Mouse (Mus musculus): ENCODE measurements at regions not wholly inside any gene's neighbourhood (a gene's known extent, or its start where the extent isn't known, plus 50 kb on each side); places are given as distances from the start of the nearest gene placed in this dataset.

GRCm38 (mm10) chr12:49449396-49449795, 64.4 kb downstream of the Gm43517 start:
- no peak for DNase-seq (ENCODE audit: extremely low spot score, low read depth, low spot score)

DNA sequence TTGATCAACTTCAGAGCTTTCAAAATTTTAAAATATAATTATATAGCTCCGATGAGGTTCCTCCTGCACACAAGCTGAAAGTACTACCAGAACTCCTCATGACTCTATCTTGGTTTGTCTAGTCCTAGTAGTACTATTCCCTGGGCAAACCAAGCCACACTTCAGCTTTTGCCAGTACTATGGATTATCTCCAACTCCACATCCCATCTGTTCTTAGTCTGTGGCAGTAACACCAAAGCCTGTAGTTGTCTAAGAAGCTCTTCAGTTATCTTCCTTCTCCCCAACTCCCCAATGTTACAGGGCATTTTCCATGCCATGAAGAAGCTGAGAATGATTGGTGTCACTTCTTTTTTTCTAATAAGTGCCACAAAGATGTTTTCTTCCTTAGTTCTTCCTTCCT, 83.1 kb downstream of the Gm43517 start:
- no peak for DNase-seq (ENCODE audit: extremely low spot score, low read depth, low spot score)

- no peak for DNase-seq (ENCODE audit: extremely low spot score, low read depth, low spot score)
These were observed 88.4 kb downstream of the Gm43517 start for GRCm38 (mm10) chr12:49473371-49473770.

- DNase-seq (ENCODE audit: extremely low spot score, low read depth, low spot score) = peak; percentile 8
These were observed 95.7 kb downstream of the Gm43517 start for GRCm38 (mm10) chr12:49480656-49481055.

DNA sequence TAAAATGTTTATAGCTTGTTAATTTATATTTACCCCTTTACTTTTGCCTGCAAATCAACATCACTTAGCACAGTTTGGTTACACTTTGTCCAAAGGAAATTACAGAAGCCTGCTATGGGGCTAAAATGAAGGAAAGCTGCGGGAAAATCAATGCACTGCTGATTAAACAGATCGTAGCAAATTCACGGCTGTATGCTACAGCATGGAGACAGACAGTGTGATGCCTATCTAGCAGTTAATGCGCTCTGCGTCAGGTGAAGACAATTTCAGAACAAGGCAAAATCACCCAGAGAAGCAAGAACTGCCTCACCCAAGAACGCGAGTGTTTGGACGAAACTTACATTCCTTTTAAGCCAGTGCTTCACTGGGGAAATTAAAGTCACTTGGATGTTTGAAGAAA, 96.2 kb downstream of the Gm43517 start:
- no peak for DNase-seq (ENCODE audit: extremely low spot score, low read depth, low spot score)

GRCm38 (mm10) chr12:49482367-49482766, 97.4 kb downstream of the Gm43517 start:
- DNase-seq (ENCODE audit: extremely low spot score, low read depth, low spot score) = no peak

DNA sequence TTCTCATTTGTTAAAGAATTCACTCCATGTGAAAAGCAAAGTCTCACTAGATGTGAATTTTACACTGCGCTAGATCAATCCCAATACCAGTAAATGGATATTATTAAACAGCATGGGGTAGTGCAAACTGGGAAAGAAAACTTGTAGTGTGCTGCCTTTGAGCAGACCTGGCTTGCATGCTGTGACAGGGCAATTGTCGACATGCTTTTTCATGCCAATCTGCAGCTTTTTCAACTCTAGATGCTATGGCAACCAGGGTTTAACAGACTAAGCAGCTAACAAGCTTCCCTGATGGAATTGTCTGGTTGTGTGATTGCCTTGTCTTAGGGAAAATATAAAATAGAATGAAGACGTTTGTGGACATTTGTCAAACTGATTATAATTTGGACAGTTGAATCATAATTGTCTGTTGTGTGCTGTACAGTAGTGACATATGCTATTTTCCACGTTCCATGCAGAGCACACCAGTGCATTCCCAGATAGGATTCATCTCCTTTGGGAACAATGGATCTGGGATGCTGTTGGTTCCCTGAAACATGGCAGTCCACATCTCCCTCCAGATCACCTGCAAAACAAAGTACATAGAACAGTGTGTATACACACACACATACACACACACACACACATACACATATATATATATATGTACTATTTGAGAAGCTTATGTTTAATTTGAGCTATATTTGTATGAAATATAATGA, 99.2 kb downstream of the Gm43517 start:
- no peak for DNase-seq (ENCODE audit: extremely low spot score, low read depth, low spot score)

DNA sequence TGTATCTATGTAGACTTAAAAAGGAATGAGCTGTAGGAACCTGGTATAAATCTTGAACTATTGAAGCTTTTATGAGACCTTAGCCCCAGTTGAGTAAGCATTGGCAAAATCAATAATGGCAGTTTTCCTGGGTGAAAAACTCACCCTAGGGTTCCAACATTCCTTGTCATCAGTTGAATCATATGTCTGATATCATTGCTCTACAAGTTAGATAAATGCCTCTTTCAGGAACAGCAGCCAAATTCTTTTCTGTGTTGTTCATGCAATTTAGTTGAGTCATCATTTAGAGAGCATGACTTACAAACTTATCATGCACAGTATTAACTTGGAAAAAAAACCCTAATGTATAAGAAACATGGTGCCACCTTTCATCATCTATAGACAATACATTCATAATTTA, 128.2 kb downstream of the Gm43517 start:
- DNase-seq (ENCODE audit: extremely low spot score, low read depth, low spot score) = no peak

DNA sequence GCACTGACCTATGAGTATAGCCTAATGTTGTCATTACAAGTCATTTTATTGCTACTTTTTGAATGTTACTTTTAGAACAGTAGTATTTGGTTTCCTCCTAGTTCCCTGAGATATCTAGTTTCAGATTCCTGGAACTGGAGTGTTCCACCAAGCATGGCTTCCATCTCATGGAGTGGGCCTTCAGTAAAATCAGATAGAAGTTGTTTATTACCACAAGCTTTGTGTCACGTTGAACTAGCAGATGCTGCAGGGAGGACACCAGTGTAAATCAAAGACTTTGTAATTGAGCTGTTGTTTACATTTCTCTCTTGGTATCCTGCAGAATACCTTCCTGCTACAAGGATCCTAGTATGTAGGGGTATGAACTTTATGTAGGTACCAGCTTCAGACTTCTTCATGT, 129.6 kb downstream of the Gm43517 start:
- no peak for DNase-seq (ENCODE audit: extremely low spot score, low read depth, low spot score)
